Mouse (Mus musculus): ENCODE results near the gene E2f1. TPM values are rescaled to one million over a fixed set of nuclear protein-coding genes. Genes with fewer than 3 reads are reported as not detected.

The E2f1 gene
- total and polyA plus RNA-seq, 3 experiments, result 5.1 to 19.6 (median 5.3) TPM

- TF ChIP-seq RCOR1 (conservative IDR thresholded peaks at IDR 0.05; ENCODE audit: low read depth, low read length), result no peak
- 0 out of 2 replicates have a peak, but pooled peaks have one; percentile 34 for TF ChIP-seq MXI1 (IDR thresholded peaks at IDR 0.05; ENCODE audit: low read depth, low read length)
- TF ChIP-seq MEF2A (IDR thresholded peaks at IDR 0.05; ENCODE audit: borderline replicate concordance, low read depth, low read length), result no peak
- no peak for TF ChIP-seq BHLHE40 (IDR thresholded peaks at IDR 0.05; ENCODE audit: low read depth, low read length)
- no peak for TF ChIP-seq MAX (IDR thresholded peaks at IDR 0.05; ENCODE audit: low read length)
- TF ChIP-seq EP300 (IDR thresholded peaks at IDR 0.05; ENCODE audit: low read length), result no peak
- no peak for TF ChIP-seq MAFK (IDR thresholded peaks at IDR 0.05; ENCODE audit: insufficient replicate concordance, low read length)
- no peak for TF ChIP-seq ZC3H11A (IDR thresholded peaks at IDR 0.05; ENCODE audit: low read depth, low read length)
- no peak for TF ChIP-seq SMC3 (IDR thresholded peaks at IDR 0.05; ENCODE audit: low read depth, low read length)
- no peak for TF ChIP-seq ETS1 (conservative IDR thresholded peaks at IDR 0.05; ENCODE audit: low read depth, low read length)
- peak; percentile 23; the same call in 1 of the 2 replicates for TF ChIP-seq NELFE (IDR thresholded peaks at IDR 0.05; ENCODE audit: low read depth, low read length)
- TF ChIP-seq E2F4 (IDR thresholded peaks at IDR 0.05; ENCODE audit: insufficient replicate concordance, low read depth, low read length), result no peak
- TF ChIP-seq USF2 (conservative IDR thresholded peaks at IDR 0.05; ENCODE audit: low read depth, low read length), result no peak
- TF ChIP-seq PAX5 (IDR thresholded peaks at IDR 0.05; ENCODE audit: low read length), result no peak
- TF ChIP-seq NRF1 (IDR thresholded peaks at IDR 0.05; ENCODE audit: low read depth, low read length), result no peak
- 0 out of 2 replicates have a peak, but pooled peaks have one; percentile 26 for TF ChIP-seq ELF1 (IDR thresholded peaks at IDR 0.05; ENCODE audit: low read depth, low read length)
- no peak for TF ChIP-seq HCFC1 (IDR thresholded peaks at IDR 0.05; ENCODE audit: low read depth, low read length)
- TF ChIP-seq MAZ (IDR thresholded peaks at IDR 0.05; ENCODE audit: low read depth, low read length), result no peak
- no peak for TF ChIP-seq KAT2A (IDR thresholded peaks at IDR 0.05; ENCODE audit: insufficient replicate concordance, low read length)
- no peak for TF ChIP-seq USF1 (IDR thresholded peaks at IDR 0.05; ENCODE audit: low read depth, low read length)
- no peak for TF ChIP-seq CHD1 (IDR thresholded peaks at IDR 0.05; ENCODE audit: low read depth, low read length)
- TF ChIP-seq CTCF (conservative IDR thresholded peaks at IDR 0.05 in 1 of 2, IDR thresholded peaks at IDR 0.05 in 1 of 2; ENCODE audit: low read depth in 2 of 2, low read length in 2 of 2), result no peak
- TF ChIP-seq POLR2A (IDR thresholded peaks at IDR 0.05; ENCODE audit: low read depth, low read length), result no peak
- no peak for TF ChIP-seq POLR2AphosphoS2 (IDR thresholded peaks at IDR 0.05; ENCODE audit: low read depth, low read length)
- TF ChIP-seq IRF4 (IDR thresholded peaks at IDR 0.05; ENCODE audit: low read depth, low read length), result no peak
- no peak for TF ChIP-seq TBP (conservative IDR thresholded peaks at IDR 0.05; ENCODE audit: low read depth, low read length)
- no peak for TF ChIP-seq JUND (conservative IDR thresholded peaks at IDR 0.05; ENCODE audit: low read depth, low read length)
- H3K4me2 ChIP-seq (ENCODE audit: insufficient read depth, low read depth, poor library complexity, severe bottlenecking), result peak overlapping the region; percentile 52
- DNase-seq (ENCODE audit: extremely low read depth), result no peak
- peak overlapping the region; percentile 76 to 89 (median 79) for H3K4me3 ChIP-seq (replicated peaks in 1 of 3; ENCODE audit: low read depth in 2 of 3, low read length in 2 of 3, poor library complexity in 1 of 3)
- H3K4me1 ChIP-seq (ENCODE audit: control insufficient read depth in 1 of 2, insufficient read depth in 2 of 2), result peaks cover 10 to 18% of the 10 kb centered on the region in 2 experiments
- H3K36me3 ChIP-seq (replicated peaks in 1 of 2; ENCODE audit: control insufficient read depth in 1 of 2, insufficient read depth in 1 of 2, low read length in 1 of 2), result peaks cover 0 to 3% of the 10 kb centered on the region in 2 experiments
- no peaks in the 10 kb centered on the region for H3K9me3 ChIP-seq (replicated peaks; ENCODE audit: low read length)
- no peak overlapping the region for H3K27ac ChIP-seq (ENCODE audit: insufficient read depth, low read depth)
- dilution Hi-C loops (cut with MboI; ENCODE audit: extremely low pct_ligation_motif_present, extremely low pct_unique_long_range_greater_than_20kb, low sequenced_read_pairs) (no loop called here), in situ Hi-C loops (cut with MboI; ENCODE audit: low pct_ligation_motif_present, low pct_unique_long_range_greater_than_20kb, low sequenced_read_pairs) (no loop called here)
- peak overlapping the region; percentile 44 for H3K9ac ChIP-seq (ENCODE audit: insufficient read depth, low read depth)
- H3K79me2 ChIP-seq (replicated peaks; ENCODE audit: control insufficient read depth, extremely low read depth, insufficient read depth, poor library complexity, severe bottlenecking), result no peaks in the 10 kb centered on the region
- H3K27me3 ChIP-seq (replicated peaks), result peaks cover 16% of the 10 kb centered on the region
Observed at GRCm38 (mm10) chr2:154603007-154603637, 33.4 kb upstream of the E2f1 start.

Measured in CH12.LX (cell line).